Mouse (Mus musculus) Muller cell, postnatal 12 days (primary cell): Measurements from ENCODE around the gene Cln3.

Experiments used
- DNase-seq: peaks from one replicate; pipeline ENCODE4 v3.0.0-alpha.2; 2015; ENCODE audit errors: inconsistent ontology term

The Cln3 gene

GRCm38 (mm10) chr7:126585717-126586116 is at the start of gene Cln3:
TSS of gene Cln3 (minus strand) at chr7:126585817.
- no peak for DNase-seq

DNA sequence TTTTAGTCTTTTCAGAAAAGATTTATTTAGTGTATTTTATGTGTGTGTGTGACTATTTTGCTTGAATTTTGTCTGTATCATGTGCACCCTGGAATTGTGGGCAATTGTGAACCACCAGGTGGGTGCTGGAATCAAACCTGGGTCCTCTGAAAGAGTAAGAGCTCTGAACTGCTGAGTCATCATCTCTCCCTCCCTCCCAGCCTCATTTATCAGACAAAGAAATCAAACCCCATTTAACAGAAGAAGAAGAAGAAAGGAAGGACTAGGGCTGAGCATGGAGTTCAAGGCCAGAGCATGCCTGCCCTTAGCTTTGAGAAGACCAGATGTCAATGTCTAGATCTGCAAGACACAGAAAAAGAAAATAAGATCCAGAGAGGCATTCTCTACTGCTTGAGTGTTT is 49.8 kb upstream of the Cln3 start:
- no peak for DNase-seq

- no peak for DNase-seq
These were observed 46.9 kb upstream of the Cln3 start for GRCm38 (mm10) chr7:126632478-126632877.

DNA sequence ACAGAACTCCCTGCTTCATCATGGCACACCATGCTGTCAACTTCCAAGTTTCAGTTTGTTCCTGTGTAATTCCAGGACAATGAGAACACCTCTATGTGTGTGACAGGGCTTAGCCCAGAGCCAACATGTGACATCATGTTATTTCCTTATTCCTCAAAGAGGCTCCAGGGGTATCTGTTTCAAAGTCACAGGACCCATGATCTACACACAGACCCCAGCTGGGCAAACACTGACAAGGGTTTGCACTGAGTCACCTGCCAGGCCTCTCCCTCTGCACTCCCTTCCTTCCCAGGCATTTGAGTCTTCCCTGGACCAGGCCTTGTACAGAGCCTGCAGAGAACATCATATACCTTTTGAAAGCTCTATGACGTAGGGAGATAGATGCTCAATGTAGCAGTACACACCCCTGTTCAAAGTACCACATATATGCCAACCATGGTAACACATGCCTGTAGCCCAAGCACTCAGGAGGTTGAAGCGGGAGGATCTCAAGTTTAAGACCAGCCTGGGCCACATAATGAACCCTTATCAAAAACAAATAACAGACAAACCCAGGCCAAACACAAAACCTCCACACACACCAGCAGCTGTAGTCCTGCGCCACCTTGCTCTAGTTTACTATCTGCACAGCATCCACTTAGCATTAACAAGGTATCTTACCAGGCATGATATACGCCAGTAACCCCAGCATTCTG is 45.4 kb upstream of the Cln3 start, which contains the start of gene Nupr1:
Gene Nupr1 (minus strand): TSS at position 38 of the 695 bp plus-strand sequence.
- DNase-seq: peak; percentile 31

DNA sequence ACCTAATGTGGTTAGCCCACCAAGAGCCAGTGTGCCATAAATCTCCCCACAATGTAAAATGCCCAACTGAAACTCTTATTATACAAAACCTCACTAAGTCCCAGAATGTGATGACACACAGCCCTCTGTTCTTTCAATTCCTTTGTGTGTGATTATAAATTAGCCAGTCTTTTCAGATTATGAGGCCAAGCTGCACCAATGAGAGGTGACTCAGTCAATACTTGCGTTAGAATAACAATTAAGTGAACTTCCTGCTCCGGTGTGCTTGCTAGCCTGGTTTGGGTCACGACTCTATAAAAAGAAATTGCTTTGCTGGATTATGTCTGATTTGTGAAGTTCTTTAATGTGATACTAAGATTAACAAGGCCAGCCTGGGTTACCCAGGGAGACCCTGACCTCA is 44.3 kb upstream of the Cln3 start:
- peak; percentile 95 for DNase-seq

DNA sequence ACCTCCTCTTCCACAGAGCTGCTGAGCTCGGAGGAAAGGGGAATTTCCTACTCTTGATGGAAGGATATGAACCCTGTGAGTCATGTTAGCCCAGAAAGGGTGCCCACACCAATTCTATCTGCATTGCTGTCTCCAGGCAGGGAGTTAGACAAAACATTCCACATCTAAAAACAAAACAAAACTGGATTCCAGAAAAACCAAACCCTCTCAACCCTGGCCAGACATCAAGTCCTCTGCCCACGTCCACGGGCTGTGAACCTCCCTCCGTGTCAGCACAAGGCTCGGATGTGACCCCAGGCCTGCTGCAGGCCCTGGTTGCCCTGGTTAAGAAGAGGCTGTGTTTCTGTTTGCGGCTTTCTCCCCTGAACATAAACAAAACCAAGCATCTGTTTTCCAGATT is 42.5 kb upstream of the Cln3 start:
- DNase-seq: peak; percentile 94

- DNase-seq: no peak
These were observed 40.4 kb upstream of the Cln3 start for GRCm38 (mm10) chr7:126625807-126626600.

- DNase-seq: peak; percentile 97
These were observed 39.8 kb upstream of the Cln3 start for GRCm38 (mm10) chr7:126625369-126625768.

GRCm38 (mm10) chr7:126624774-126625173 is 39.2 kb upstream of the Cln3 start:
- DNase-seq: no peak

- DNase-seq: no peak
These were observed 37.8 kb upstream of the Cln3 start for GRCm38 (mm10) chr7:126623381-126623780.

GRCm38 (mm10) chr7:126621452-126622359 is 36.1 kb upstream of the Cln3 start:
- DNase-seq: peak; percentile 47

- no peak for DNase-seq
These were observed 34.1 kb upstream of the Cln3 start for GRCm38 (mm10) chr7:126619559-126620275.

- DNase-seq: no peak
These were observed 31.1 kb upstream of the Cln3 start for GRCm38 (mm10) chr7:126616707-126617106.

- DNase-seq: no peak
These were observed 27.1 kb upstream of the Cln3 start for GRCm38 (mm10) chr7:126612736-126613135.

DNA sequence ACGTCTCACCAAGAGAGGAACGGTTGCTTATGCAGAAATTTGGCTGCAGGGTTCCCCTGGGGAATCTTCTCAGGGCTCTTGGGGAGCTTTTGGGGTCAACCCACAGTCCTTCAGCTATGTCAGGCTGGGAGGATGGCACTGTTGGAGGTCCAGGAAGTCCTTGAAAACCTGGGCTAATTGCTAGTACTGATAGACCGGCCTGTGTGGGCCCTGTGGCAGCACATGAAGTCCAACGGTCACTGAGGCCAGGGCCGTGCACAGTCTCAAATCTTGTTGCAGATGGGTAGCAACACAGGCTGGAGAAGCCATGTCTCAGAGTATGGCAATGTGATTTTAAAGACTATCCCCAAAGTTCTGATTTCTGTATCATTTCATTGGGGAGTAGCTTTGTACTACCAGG is 22.2 kb upstream of the Cln3 start:
- DNase-seq: no peak

DNA sequence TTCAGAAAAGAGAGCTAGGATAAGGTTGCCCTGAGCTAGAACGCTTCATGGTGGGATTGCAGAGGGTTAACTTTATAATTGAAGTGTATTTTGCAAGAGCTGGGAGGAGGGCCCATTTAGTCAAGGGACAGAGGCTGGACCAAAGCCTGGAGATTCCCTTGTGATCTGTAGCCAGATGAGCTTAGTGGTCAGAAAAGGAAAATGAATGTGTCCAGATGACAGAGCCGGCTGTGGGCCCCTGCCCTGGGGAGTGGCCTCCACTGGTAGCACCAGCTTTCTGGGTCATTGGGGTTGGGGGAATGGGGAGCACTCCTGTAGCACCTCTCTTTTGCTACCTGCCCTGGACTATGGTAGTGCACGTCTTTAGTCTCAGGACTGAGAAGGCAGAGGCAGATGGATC is 21.4 kb upstream of the Cln3 start:
- peak; percentile 86 for DNase-seq

GRCm38 (mm10) chr7:126606611-126607010 is 21.0 kb upstream of the Cln3 start:
- DNase-seq: no peak

DNA sequence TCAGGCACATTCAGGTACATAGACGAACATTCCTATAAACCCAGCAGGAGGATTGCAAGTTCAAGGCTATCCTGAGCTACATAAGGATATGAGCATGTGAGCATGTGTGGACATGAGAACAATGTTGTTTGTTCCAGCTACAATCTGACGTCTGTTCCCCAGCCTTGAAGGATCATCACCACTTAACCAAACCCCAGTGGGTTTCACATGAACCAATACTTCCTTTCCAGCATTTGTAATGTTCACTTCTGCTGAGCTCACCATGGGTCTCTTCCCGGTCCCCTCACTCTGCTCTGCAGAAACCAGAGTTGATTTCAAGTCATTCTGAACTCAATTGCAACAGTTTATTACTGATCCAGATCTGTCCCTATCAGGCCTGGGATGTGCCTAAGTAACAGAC is 17.0 kb upstream of the Cln3 start:
- no peak for DNase-seq

DNA sequence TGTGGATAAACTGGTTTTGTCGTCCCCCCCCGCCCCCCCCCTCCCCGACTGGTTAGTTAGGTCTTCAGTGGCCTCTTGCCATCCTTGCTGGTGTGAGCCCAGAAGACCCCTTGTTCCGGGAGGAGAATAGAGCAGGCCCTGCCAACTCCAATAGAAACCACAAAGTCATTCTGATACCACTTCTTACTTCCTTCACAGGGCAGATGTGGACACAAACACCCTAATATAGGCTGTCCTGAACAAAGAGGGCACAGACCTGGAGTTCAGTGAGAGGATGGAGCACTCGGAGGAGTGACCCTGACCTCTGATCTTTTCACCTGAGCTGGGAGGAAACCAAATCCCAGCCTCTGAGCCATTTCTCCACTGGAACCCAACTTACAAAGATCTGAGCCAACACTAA is 16.3 kb upstream of the Cln3 start:
- DNase-seq: no peak

DNA sequence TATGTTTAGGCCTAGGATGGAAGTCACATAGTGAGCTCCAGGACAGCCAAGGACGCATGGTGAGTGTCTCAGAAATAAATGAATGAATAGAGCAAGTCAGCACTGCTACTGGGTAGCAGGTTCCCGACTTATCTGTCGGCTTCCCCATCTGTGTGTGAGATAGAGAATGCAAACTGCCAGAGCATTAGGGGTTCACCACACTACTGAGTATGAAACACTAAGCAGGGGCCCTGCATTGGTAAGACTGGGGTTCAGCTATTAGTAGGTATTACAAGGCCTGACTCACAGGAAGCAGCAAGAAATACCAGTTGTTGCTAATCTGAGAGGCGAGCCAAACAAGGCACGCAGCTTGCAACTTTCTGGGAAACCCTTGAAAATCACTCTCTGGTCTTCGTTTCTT is 13.3 kb upstream of the Cln3 start:
- DNase-seq: no peak

GRCm38 (mm10) chr7:126596414-126596813 is 10.8 kb upstream of the Cln3 start:
- DNase-seq: no peak
